Mouse (Mus musculus) spleen, adult 2 months (tissue): Measurements from ENCODE around the gene Tmem59.

Experiments used
- CTCF ChIP-seq: fragments of 200-500 bp; IDR thresholded peaks from 2 replicates; pipeline ENCODE4 v1.5.1; 2011; ENCODE audit warnings: mild to moderate bottlenecking, inconsistent platforms; ENCODE audit not compliant: insufficient read depth, insufficient read length, insufficient replicate concordance; ENCODE audit errors: extremely low read depth
- POLR2A ChIP-seq: fragments of 200-500 bp; IDR thresholded peaks from 2 replicates; pipeline ENCODE4 v1.6.1; 2011; ENCODE audit warnings: low read depth, low read length, inconsistent platforms

- no peak for TF ChIP-seq CTCF
- no peak for TF ChIP-seq POLR2A
These were observed 65.5 kb downstream of the Tmem59 start for GRCm38 (mm10) chr4:107243365-107244333.
